Mouse (Mus musculus) layer of hippocampus, adult 2 months (tissue): Measurements from ENCODE around the gene Rps18. TPM values are rescaled to one million over a fixed set of nuclear protein-coding genes. Genes with fewer than 3 reads are reported as not detected.
A peak's percentile ranks its signal among the peaks of the same experiment; 100 is the strongest.
"Not testable (repeated sequence)": the region's sequence is repeated elsewhere in the genome, so short reads cannot be mapped to it uniquely, and the experiment has no call there.

Experiments
- DNase-seq, 2 experiments: peaks; one replicate each; pipeline ENCODE4 v3.0.0; 2022; ENCODE audit warnings: low spot score in 2 of 2
- H3K27ac ChIP-seq: fragments of 200-600 bp; 2 replicates; pipeline ENCODE4 v1.8.1; 2022
- H3K4me3 ChIP-seq: fragments of 200-600 bp; 2 replicates; pipeline ENCODE4 v1.8.1; 2022; ENCODE audit warnings: mild to moderate bottlenecking
- CTCF ChIP-seq: fragments of 200-600 bp; conservative IDR thresholded peaks from 2 replicates; pipeline ENCODE4 v1.8.1; 2022; ENCODE audit warnings: antibody characterized with exemption, mild to moderate bottlenecking, moderate library complexity
- long read RNA-seq, 2 experiments: library from polyadenylated mRNA; stranded (forward); transcript quantifications; one replicate each; pipeline ENCODE4 v2.0.0; 2021; ENCODE audit warnings: borderline mapping rate in 2 of 2
- total RNA-seq, 2 experiments: library from RNA; stranded (reverse); gene quantifications; 2 replicates each; pipeline ENCODE4 v1.2.3; 2021

The Rps18 gene
- total RNA-seq: 100 to 1,000 TPM; 310 to 336 TPM
- long read RNA-seq, experiment 1, transcript Rps18-201 (5 exons, 560 nt): major isoform, 51 of 59 reads
- long read RNA-seq, experiment 1, partial matches to known transcripts: 4 of 59 reads
- long read RNA-seq, experiment 1, other reads (novel, unspliced or antisense): 0 of 59 reads
- long read RNA-seq, experiment 2, transcript Rps18-201 (5 exons, 560 nt): major isoform, 71 of 78 reads
- long read RNA-seq, experiment 2, partial matches to known transcripts: 0 of 78 reads
- long read RNA-seq, experiment 2, other reads (novel, unspliced or antisense): 3 of 78 reads

- peak; percentile 63 for TF ChIP-seq CTCF
- peak; percentile 96 to 97 for DNase-seq
Observed at GRCm38 (mm10) chr17:33955555-33956214, at the start of gene Rps18, which contains the start of gene Vps52. Rps18 (minus strand) TSS chr17:33956001. Vps52 (plus strand) TSS chr17:33955812.

GRCm38 (mm10) chr17:34003426-34003825 lies 47.6 kb upstream of the Rps18 start:
- no peak overlapping the region for H3K4me3 ChIP-seq
- H3K27ac ChIP-seq: no peak overlapping the region
- peak; percentile 78 for TF ChIP-seq CTCF
- DNase-seq: peak in 1 of 2 experiments; percentile 44

More at GRCm38 (mm10) chr17:33955555-33956214, at the start of gene Rps18, which contains the start of gene Vps52:
- Histone ChIP-seq H3K4me3 (peak within 1 kb of the TSS; percentile 85), H3K27ac (peak within 1 kb of the TSS; percentile 98)

- DNase-seq, H3K4me3 ChIP-seq, H3K27ac ChIP-seq: not testable (repeated sequence)
Observed at GRCm38 (mm10) chr17:34000796-34001195, 45.0 kb upstream of the Rps18 start.

- DNase-seq: peak; percentile 46 to 67
- TF ChIP-seq CTCF: peak; percentile 30
- no peak within 1 kb of the TSS for H3K27ac ChIP-seq
- peak within 1 kb of the TSS; percentile 59 for H3K4me3 ChIP-seq
Observed at GRCm38 (mm10) chr17:34000150-34000537, 44.3 kb upstream of the Rps18 start, which contains the start of gene H2-K1. H2-K1 (minus strand) TSS chr17:34000347.

GRCm38 (mm10) chr17:33999341-34000149 lies 43.7 kb upstream of the Rps18 start:
- Histone ChIP-seq H3K4me3 (peak overlapping the region; percentile 59), H3K27ac (no peak overlapping the region)
- DNase-seq: no peak
- no peak for TF ChIP-seq CTCF

GRCm38 (mm10) chr17:33998697-33999096 lies 42.9 kb upstream of the Rps18 start:
- not testable (repeated sequence) for DNase-seq, H3K4me3 ChIP-seq, H3K27ac ChIP-seq

GRCm38 (mm10) chr17:33997025-33997424 lies 41.2 kb upstream of the Rps18 start:
- DNase-seq, H3K4me3 ChIP-seq, H3K27ac ChIP-seq: not testable (repeated sequence)

GRCm38 (mm10) chr17:33995651-33996050 lies 39.9 kb upstream of the Rps18 start:
- DNase-seq: no peak
- no peak for TF ChIP-seq CTCF
- Histone ChIP-seq H3K4me3 (no peak overlapping the region), H3K27ac (no peak overlapping the region)

- no peak for DNase-seq
- TF ChIP-seq CTCF: no peak
- Histone ChIP-seq H3K4me3 (no peak overlapping the region), H3K27ac (no peak overlapping the region)
Observed at GRCm38 (mm10) chr17:33994959-33995358, 39.2 kb upstream of the Rps18 start.

GRCm38 (mm10) chr17:33991788-33992664 lies 36.2 kb upstream of the Rps18 start:
- Histone ChIP-seq H3K27ac (no peak overlapping the region), H3K4me3 (no peak overlapping the region)
- peak in 1 of 2 experiments; percentile 51 for DNase-seq
- TF ChIP-seq CTCF: peak; percentile 85

GRCm38 (mm10) chr17:33982136-33982535 lies 26.3 kb upstream of the Rps18 start:
- H3K27ac ChIP-seq: peak overlapping the region; percentile 91; the same call in 1 of the 2 replicates
- DNase-seq: peak in 1 of 2 experiments; percentile 70
- peak; percentile 84 for TF ChIP-seq CTCF
- H3K4me3 ChIP-seq: peak overlapping the region; percentile 61
